Mouse (Mus musculus) G1E (cell line): ENCODE measurements around the gene Tmem132b. TPM values are rescaled to one million over a fixed set of nuclear protein-coding genes. Genes with fewer than 3 reads are reported as not detected.

Source experiments
- ATAC-seq: 2 replicates; pipeline ENCODE4 v1.8.0; 2016; ENCODE audit warnings: mild to moderate bottlenecking; ENCODE audit not compliant: insufficient number of reproducible peaks, poor library complexity, low FRiP score, severe bottlenecking; ENCODE audit errors: extremely low read depth
- DNase-seq: peaks from one replicate; pipeline ENCODE4 v3.0.0; 2012; ENCODE audit warnings: low spot score
- H3K27me3 ChIP-seq: 2 replicates; pipeline ENCODE4 v1.6.1; 2012; ENCODE audit warnings: mild to moderate bottlenecking, low read length, inconsistent platforms; ENCODE audit not compliant: insufficient read depth
- H3K36me3 ChIP-seq: replicated peaks from 2 replicates; pipeline ENCODE3; 2012; ENCODE audit warnings: mild to moderate bottlenecking, inconsistent platforms
- H3K4me1 ChIP-seq: 2 replicates; pipeline ENCODE4 v1.6.1; 2012; ENCODE audit warnings: low read depth, low read length, inconsistent platforms, mixed read lengths; ENCODE audit not compliant: insufficient read depth
- H3K4me3 ChIP-seq: 2 replicates; pipeline ENCODE4 v1.5.1; 2012; ENCODE audit warnings: low read depth, mild to moderate bottlenecking, inconsistent platforms, low read length, moderate library complexity, mixed read lengths
- H3K9me3 ChIP-seq: replicated peaks from 2 replicates; pipeline ENCODE4 v1.6.1; 2012; ENCODE audit warnings: inconsistent platforms
- CTCF ChIP-seq: IDR thresholded peaks from 2 replicates; pipeline ENCODE4 v1.5.1; 2012; ENCODE audit warnings: low read depth, low read length, inconsistent platforms, mixed read lengths
- GATA1 ChIP-seq: IDR thresholded peaks from 2 replicates; pipeline ENCODE4 v1.6.1; 2012; ENCODE audit warnings: borderline replicate concordance, low read length, inconsistent platforms, mixed read lengths
- GATA2 ChIP-seq: IDR thresholded peaks from 2 replicates; pipeline ENCODE4 v1.6.1; 2012; ENCODE audit warnings: low read depth, low read length, inconsistent platforms, borderline replicate concordance
- POLR2AphosphoS5 ChIP-seq: IDR thresholded peaks from 2 replicates; pipeline ENCODE4 v1.6.1; 2012; ENCODE audit warnings: low read depth, low read length, inconsistent platforms; ENCODE audit not compliant: insufficient replicate concordance
- TAL1 ChIP-seq: conservative IDR thresholded peaks from 2 replicates; pipeline ENCODE4 v1.6.1; 2012; ENCODE audit warnings: low read depth, low read length, inconsistent platforms, mixed read lengths
- polyA plus RNA-seq: library from polyadenylated mRNA; stranded (reverse); fragments of >175 nt; gene quantifications from 2 replicates; pipeline ENCODE4 v1.2.3, GENCODE M21; 2012
- total RNA-seq, 2 experiments: library from RNA; stranded (forward) in 1 of 2; stranded (reverse) in 1 of 2; fragments of 200-1000 nt in 1 of 2; fragments of >200 nt in 1 of 2; fragmentation: Nextera tagmentation in 1 of 2; gene quantifications; 2 replicates each; pipeline ENCODE4 v1.2.3; 2014 to 2017

The Tmem132b gene
- total and polyA plus RNA-seq, 3 experiments, result 0.11 TPM; not detected in 2

- no peak for DNase-seq
- Histone ChIP-seq H3K4me3 (no peak overlapping the region), H3K9me3 (peaks cover 75% of the 10 kb centered on the region), H3K27me3 (no peaks in the 10 kb centered on the region), H3K4me1 (no peaks in the 10 kb centered on the region), H3K36me3 (no peaks in the 10 kb centered on the region)
- no peak for ATAC-seq
- TF ChIP-seq POLR2AphosphoS5 (no peak), GATA1 (no peak), GATA2 (no peak), CTCF (no peak), TAL1 (no peak)
Observed at GRCm38 (mm10) chr5:125807861-125808260, 276.3 kb downstream of the Tmem132b start.

GRCm38 (mm10) chr5:125829342-125829741 is 297.8 kb downstream of the Tmem132b start:
- DNase-seq (no peak), ATAC-seq (no peak)
- no peak for TF ChIP-seq GATA2
- no peak for TF ChIP-seq POLR2AphosphoS5
- TF ChIP-seq CTCF, result no peak
- TF ChIP-seq GATA1, result no peak
- no peak for TF ChIP-seq TAL1
- Histone ChIP-seq H3K4me3 (no peak overlapping the region), H3K36me3 (no peaks in the 10 kb centered on the region), H3K9me3 (peaks cover 61% of the 10 kb centered on the region), H3K4me1 (no peaks in the 10 kb centered on the region), H3K27me3 (no peaks in the 10 kb centered on the region)

- ATAC-seq (no peak), DNase-seq (no peak)
- Histone ChIP-seq H3K36me3 (no peaks in the 10 kb centered on the region), H3K9me3 (peaks cover 32% of the 10 kb centered on the region), H3K4me3 (no peak overlapping the region), H3K4me1 (no peaks in the 10 kb centered on the region), H3K27me3 (no peaks in the 10 kb centered on the region)
- TF ChIP-seq POLR2AphosphoS5 (no peak), TAL1 (no peak), CTCF (no peak), GATA2 (no peak), GATA1 (no peak)
Observed at GRCm38 (mm10) chr5:125835890-125836289, 304.3 kb downstream of the Tmem132b start.

- H3K9me3 ChIP-seq, result peaks cover 28% of the 10 kb centered on the region
- TF ChIP-seq POLR2AphosphoS5 (no peak), GATA2 (no peak), GATA1 (no peak), CTCF (no peak), TAL1 (no peak)
- H3K27me3 ChIP-seq, result no peaks in the 10 kb centered on the region
- no peaks in the 10 kb centered on the region for H3K4me1 ChIP-seq
- DNase-seq (no peak), ATAC-seq (no peak)
- no peak overlapping the region for H3K4me3 ChIP-seq
- H3K36me3 ChIP-seq, result no peaks in the 10 kb centered on the region
Observed at GRCm38 (mm10) chr5:125836761-125837160, 305.2 kb downstream of the Tmem132b start.

Other genes starting within 250 kb of the Tmem132b start
- 68.3 and 87.9 TPM in 2 replicates for gene Scarb1, start 190.7 kb upstream of the Tmem132b start, total RNA-seq (2014; fragmentation: Nextera tagmentation)
- gene Scarb1, start 190.7 kb upstream of the Tmem132b start, total RNA-seq (2017), result 38.0 and 42.9 TPM in 2 replicates
- gene Scarb1, start 190.7 kb upstream of the Tmem132b start, polyA plus RNA-seq, result 37.4 and 43.7 TPM in 2 replicates
- not detected in 2 replicates for gene Gm10382, start 142.5 kb upstream of the Tmem132b start, total RNA-seq (2014; fragmentation: Nextera tagmentation)
- gene Gm10382, start 142.5 kb upstream of the Tmem132b start, total RNA-seq (2017), result not detected in 2 replicates
- gene Gm10382, start 142.5 kb upstream of the Tmem132b start, polyA plus RNA-seq, result 0.22 and 0.45 TPM in 2 replicates
- gene Ubc, start 141.6 kb upstream of the Tmem132b start, total RNA-seq (2014; fragmentation: Nextera tagmentation), result 477 and 495 TPM in 2 replicates
- 212 and 267 TPM in 2 replicates for gene Ubc, start 141.6 kb upstream of the Tmem132b start, total RNA-seq (2017)
- gene Ubc, start 141.6 kb upstream of the Tmem132b start, polyA plus RNA-seq, result 28.0 and 92.4 TPM in 2 replicates
- 29.0 and 30.3 TPM in 2 replicates for gene Dhx37, start 97.7 kb upstream of the Tmem132b start, total RNA-seq (2014; fragmentation: Nextera tagmentation)
- gene Dhx37, start 97.7 kb upstream of the Tmem132b start, total RNA-seq (2017), result 32.2 and 36.5 TPM in 2 replicates
- gene Dhx37, start 97.7 kb upstream of the Tmem132b start, polyA plus RNA-seq, result 112 and 117 TPM in 2 replicates
- gene Bri3bp, start 90.2 kb upstream of the Tmem132b start, total RNA-seq (2014; fragmentation: Nextera tagmentation), result 76.6 and 83.4 TPM in 2 replicates
- 13.5 and 14.6 TPM in 2 replicates for gene Bri3bp, start 90.2 kb upstream of the Tmem132b start, total RNA-seq (2017)
- 50.1 and 51.7 TPM in 2 replicates for gene Bri3bp, start 90.2 kb upstream of the Tmem132b start, polyA plus RNA-seq
- 3.3 and 4.4 TPM in 2 replicates for gene Aacs, start 56.0 kb upstream of the Tmem132b start, total RNA-seq (2014; fragmentation: Nextera tagmentation)
- gene Aacs, start 56.0 kb upstream of the Tmem132b start, total RNA-seq (2017), result 15.3 and 15.7 TPM in 2 replicates
- gene Aacs, start 56.0 kb upstream of the Tmem132b start, polyA plus RNA-seq, result 27.1 and 28.3 TPM in 2 replicates